Mouse (Mus musculus): ENCODE measurements around the gene Cd200r3. TPM values are rescaled to one million over a fixed set of nuclear protein-coding genes. Genes with fewer than 3 reads are reported as not detected.
A peak's percentile ranks its signal among the peaks of the same experiment; 100 is the strongest.

The Cd200r3 gene
- polyA plus RNA-seq, 1 experiment from 2014 or later, result 0.23 TPM

- no peak for ATAC-seq (ENCODE audit: insufficient number of reproducible peaks, insufficient read depth, low FRiP score, low read depth)
- Histone ChIP-seq H3K27me3 (ENCODE audit: control insufficient read depth, insufficient read depth, low read length) (no peaks in the 10 kb centered on the region), H3K36me3 (ENCODE audit: control insufficient read depth, insufficient read depth, low read length) (no peaks in the 10 kb centered on the region), H3K9ac (replicated peaks; ENCODE audit: low read depth, low read length) (no peak overlapping the region), H3K4me3 (ENCODE audit: low read depth, low read length) (no peak overlapping the region), H3K9me3 (ENCODE audit: control insufficient read depth, low read depth, low read length) (no peaks in the 10 kb centered on the region), H3K4me1 (ENCODE audit: control insufficient read depth, insufficient read depth, low read length) (0 out of 2 replicates have a peak, but pooled peaks cover 4% of the 10 kb centered on the region), H3K4me2 (replicated peaks; ENCODE audit: low read depth, low read length) (no peak overlapping the region), H3K27ac (ENCODE audit: low read length) (peak overlapping the region; percentile 33; the same call in 1 of the 2 replicates)
- WGBS, result 67% methylated on average over 2 of the region's 2 CpGs
These were observed 39.5 kb downstream of the Cd200r3 start for GRCm38 (mm10) chr16:44982972-44983371.

DNA sequence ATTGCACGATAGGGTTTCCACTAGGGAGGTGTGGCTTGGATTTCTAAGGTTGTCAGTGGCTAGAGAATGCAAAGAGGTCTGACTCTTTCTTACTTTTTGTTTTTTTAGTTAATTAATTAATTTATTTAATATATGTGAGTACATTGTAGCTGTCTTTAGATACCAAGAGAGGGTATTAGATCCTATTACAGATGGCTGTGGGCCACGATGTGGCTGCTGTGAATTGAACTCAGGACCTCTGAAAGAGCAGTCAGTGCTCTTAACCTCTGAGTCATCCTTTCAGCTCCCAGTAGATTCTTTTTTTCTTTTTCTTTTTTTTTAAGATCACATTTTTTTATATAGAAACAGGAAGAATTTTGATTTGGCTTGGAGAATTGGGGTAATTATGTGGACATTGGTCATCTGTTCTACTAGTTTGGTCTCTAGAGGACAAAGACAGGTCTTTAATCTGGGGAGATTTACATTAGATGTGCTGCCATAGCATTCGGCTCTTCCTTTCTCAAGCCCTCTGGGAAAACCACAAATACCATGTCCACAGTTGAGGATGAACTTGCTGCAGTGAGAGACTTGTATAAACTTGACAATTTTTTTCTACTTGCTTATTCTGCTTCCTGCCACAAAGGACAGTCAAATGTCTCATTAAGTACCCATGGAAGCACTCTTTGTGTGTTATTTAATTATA is 40.0 kb downstream of the Cd200r3 start:
- H3K27ac ChIP-seq (ENCODE audit: low read length), result peak overlapping the region; percentile 33; the same call in 1 of the 2 replicates
- WGBS, result 51% methylated on average over 3 of the region's 3 CpGs
- H3K4me1 ChIP-seq (ENCODE audit: control insufficient read depth, insufficient read depth, low read length), result 0 out of 2 replicates have a peak, but pooled peaks cover 4% of the 10 kb centered on the region
- no peak overlapping the region for H3K4me3 ChIP-seq (ENCODE audit: low read depth, low read length)
- H3K36me3 ChIP-seq (ENCODE audit: control insufficient read depth, insufficient read depth, low read length), result no peaks in the 10 kb centered on the region
- H3K4me2 ChIP-seq (replicated peaks; ENCODE audit: low read depth, low read length), result no peak overlapping the region
- ATAC-seq (ENCODE audit: insufficient number of reproducible peaks, insufficient read depth, low FRiP score, low read depth), result no peak
- H3K27me3 ChIP-seq (ENCODE audit: control insufficient read depth, insufficient read depth, low read length), result no peaks in the 10 kb centered on the region
- no peak overlapping the region for H3K9ac ChIP-seq (replicated peaks; ENCODE audit: low read depth, low read length)
- no peaks in the 10 kb centered on the region for H3K9me3 ChIP-seq (ENCODE audit: control insufficient read depth, low read depth, low read length)

DNA sequence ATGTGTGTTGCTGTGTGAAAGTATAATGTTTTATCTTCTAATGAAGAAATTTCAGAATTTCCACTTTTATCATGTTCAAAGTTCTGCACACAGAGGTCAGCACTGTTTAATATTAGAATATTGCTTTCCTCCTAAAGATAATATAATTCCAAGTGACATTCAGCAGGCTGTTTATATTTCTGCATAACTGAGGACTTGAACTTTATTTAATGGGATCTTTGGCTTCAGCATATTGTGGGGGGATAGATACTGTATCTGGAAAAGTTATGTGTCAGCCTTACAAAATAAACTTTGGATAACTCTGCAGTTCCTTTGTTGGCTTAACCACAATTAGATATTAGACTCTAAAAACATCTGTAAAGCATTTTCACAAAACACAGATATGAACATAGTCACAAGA is 40.6 kb downstream of the Cd200r3 start:
- Histone ChIP-seq H3K4me3 (ENCODE audit: low read depth, low read length) (no peak overlapping the region), H3K27me3 (ENCODE audit: control insufficient read depth, insufficient read depth, low read length) (no peaks in the 10 kb centered on the region), H3K9me3 (ENCODE audit: control insufficient read depth, low read depth, low read length) (no peaks in the 10 kb centered on the region), H3K36me3 (ENCODE audit: control insufficient read depth, insufficient read depth, low read length) (no peaks in the 10 kb centered on the region), H3K27ac (ENCODE audit: low read length) (no peak overlapping the region; the same call in 1 of the 2 replicates), H3K4me2 (replicated peaks; ENCODE audit: low read depth, low read length) (no peak overlapping the region), H3K4me1 (ENCODE audit: control insufficient read depth, insufficient read depth, low read length) (0 out of 2 replicates have a peak, but pooled peaks cover 4% of the 10 kb centered on the region), H3K9ac (replicated peaks; ENCODE audit: low read depth, low read length) (no peak overlapping the region)
- no peak for ATAC-seq (ENCODE audit: insufficient number of reproducible peaks, insufficient read depth, low FRiP score, low read depth)

GRCm38 (mm10) chr16:44984925-44985324 is 41.4 kb downstream of the Cd200r3 start:
- no peak overlapping the region for H3K9ac ChIP-seq (replicated peaks; ENCODE audit: low read depth, low read length)
- no peak overlapping the region; the same call in 1 of the 2 replicates for H3K27ac ChIP-seq (ENCODE audit: low read length)

DNA sequence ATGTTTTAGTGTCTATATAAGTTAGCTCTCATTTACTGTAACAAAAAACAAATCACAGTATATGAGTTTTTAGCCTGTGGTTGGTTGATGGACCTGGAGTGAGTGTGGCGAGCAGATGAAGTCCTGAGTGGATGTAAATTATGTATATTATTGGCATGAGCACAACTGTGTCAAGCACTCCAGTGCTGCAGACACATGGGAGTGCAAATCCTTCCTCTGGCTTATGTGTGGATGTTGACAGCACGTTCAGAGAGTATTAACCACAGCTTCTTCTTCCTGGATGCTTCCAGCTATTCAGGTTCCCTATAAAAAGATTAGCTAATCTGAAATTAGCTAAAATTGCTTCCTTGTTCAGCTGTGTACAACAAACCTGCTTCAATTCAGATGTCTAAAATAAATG is 42.6 kb downstream of the Cd200r3 start:
- Histone ChIP-seq H3K9ac (replicated peaks; ENCODE audit: low read depth, low read length) (no peak overlapping the region), H3K27me3 (ENCODE audit: control insufficient read depth, insufficient read depth, low read length) (no peaks in the 10 kb centered on the region), H3K4me3 (ENCODE audit: low read depth, low read length) (no peak overlapping the region), H3K36me3 (ENCODE audit: control insufficient read depth, insufficient read depth, low read length) (no peaks in the 10 kb centered on the region), H3K4me2 (replicated peaks; ENCODE audit: low read depth, low read length) (no peak overlapping the region), H3K27ac (ENCODE audit: low read length) (no peak overlapping the region), H3K4me1 (ENCODE audit: control insufficient read depth, insufficient read depth, low read length) (no peaks in the 10 kb centered on the region), H3K9me3 (ENCODE audit: control insufficient read depth, low read depth, low read length) (no peaks in the 10 kb centered on the region)
- 70% methylated on average over 2 of the region's 2 CpGs for WGBS
- no peak for ATAC-seq (ENCODE audit: insufficient number of reproducible peaks, insufficient read depth, low FRiP score, low read depth)

More at GRCm38 (mm10) chr16:44984925-44985324, 41.4 kb downstream of the Cd200r3 start:
- H3K36me3 ChIP-seq (ENCODE audit: control insufficient read depth, insufficient read depth, low read length), result no peaks in the 10 kb centered on the region
- H3K9me3 ChIP-seq (ENCODE audit: control insufficient read depth, low read depth, low read length), result no peaks in the 10 kb centered on the region
- no peak overlapping the region for H3K4me2 ChIP-seq (replicated peaks; ENCODE audit: low read depth, low read length)
- no peak overlapping the region for H3K4me3 ChIP-seq (ENCODE audit: low read depth, low read length)
- ATAC-seq (ENCODE audit: insufficient number of reproducible peaks, insufficient read depth, low FRiP score, low read depth), result no peak
- no peaks in the 10 kb centered on the region for H3K27me3 ChIP-seq (ENCODE audit: control insufficient read depth, insufficient read depth, low read length)
- WGBS, result 82% methylated on average over 3 of the region's 3 CpGs
- H3K4me1 ChIP-seq (ENCODE audit: control insufficient read depth, insufficient read depth, low read length), result 0 out of 2 replicates have a peak, but pooled peaks cover under 1% of the 10 kb centered on the region

DNA sequence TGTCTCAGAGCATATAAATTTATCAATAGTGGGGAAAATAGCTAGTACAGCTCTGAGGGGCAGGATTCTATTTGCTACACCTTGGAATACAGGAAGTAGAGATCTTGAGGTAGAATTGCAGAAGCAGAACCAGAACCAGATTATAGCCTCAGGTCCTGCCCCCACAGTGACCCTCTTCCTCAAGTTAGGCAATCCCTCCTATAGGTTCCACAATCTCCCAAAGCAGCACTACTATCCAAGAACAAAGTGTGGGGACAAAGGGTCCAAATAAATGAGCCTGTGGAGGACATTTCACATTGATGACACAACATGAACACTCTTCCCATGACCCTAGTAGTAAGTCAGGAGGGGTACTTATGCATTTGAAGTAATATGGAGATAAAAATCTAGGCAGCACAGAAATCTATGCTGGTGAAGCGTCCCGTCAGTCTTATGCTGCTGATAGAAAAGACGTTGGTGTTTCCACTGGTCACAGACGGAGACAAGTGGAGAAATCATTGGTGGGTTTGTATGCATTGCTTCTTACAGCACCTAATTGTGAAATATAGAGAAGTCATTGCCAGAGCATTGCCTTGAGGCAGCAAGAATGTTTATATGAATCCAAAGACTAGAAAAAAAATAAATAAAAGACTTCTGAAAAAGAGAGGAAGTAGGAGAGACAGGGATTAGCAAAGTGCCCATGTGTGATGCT is 45.3 kb downstream of the Cd200r3 start:
- H3K36me3 ChIP-seq (ENCODE audit: control insufficient read depth, insufficient read depth, low read length), result no peaks in the 10 kb centered on the region
- H3K4me3 ChIP-seq (ENCODE audit: low read depth, low read length), result no peak overlapping the region
- no peaks in the 10 kb centered on the region for H3K27me3 ChIP-seq (ENCODE audit: control insufficient read depth, insufficient read depth, low read length)
- H3K4me2 ChIP-seq (replicated peaks; ENCODE audit: low read depth, low read length), result no peak overlapping the region
- no peak for ATAC-seq (ENCODE audit: insufficient number of reproducible peaks, insufficient read depth, low FRiP score, low read depth)
- H3K9me3 ChIP-seq (ENCODE audit: control insufficient read depth, low read depth, low read length), result no peaks in the 10 kb centered on the region
- no peak overlapping the region for H3K9ac ChIP-seq (replicated peaks; ENCODE audit: low read depth, low read length)
- 92% methylated on average over 4 of the region's 4 CpGs for WGBS
- no peak overlapping the region for H3K27ac ChIP-seq (ENCODE audit: low read length)
- H3K4me1 ChIP-seq (ENCODE audit: control insufficient read depth, insufficient read depth, low read length), result no peaks in the 10 kb centered on the region

DNA sequence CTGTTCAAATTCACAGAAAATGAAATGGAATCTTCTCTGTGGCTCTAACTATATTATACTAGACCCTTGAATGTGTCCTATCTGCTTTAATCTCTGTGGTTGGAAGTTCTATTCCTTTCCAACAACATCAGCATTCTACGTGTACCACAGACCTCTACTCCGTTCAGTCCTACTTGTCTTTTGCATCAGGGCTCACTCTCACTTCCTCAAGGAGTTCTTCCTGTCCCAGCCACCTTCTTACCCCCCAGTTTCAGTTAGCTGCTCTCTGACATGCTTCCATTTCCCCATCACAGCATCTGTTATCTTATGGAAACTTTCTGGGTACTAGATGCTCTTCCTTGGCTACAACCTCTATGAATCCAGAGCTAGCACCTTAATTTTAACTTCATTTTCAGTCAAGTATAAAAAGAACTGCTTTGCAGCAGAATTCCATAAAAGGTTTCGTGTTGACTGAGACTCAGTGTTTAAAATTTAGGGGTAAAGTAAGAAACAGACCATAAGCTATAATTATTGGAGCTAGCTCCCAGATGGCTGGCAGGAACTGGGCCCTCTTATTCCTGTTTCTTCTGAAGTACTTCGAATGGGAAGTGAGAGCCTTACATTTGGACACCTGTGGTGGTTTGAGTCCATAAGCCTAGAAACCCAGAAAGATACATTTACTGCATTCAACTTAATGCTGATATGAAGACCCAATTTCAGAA is 50.0 kb downstream of the Cd200r3 start:
- Histone ChIP-seq H3K9me3 (ENCODE audit: control insufficient read depth, low read depth, low read length) (no peaks in the 10 kb centered on the region), H3K27ac (ENCODE audit: low read length) (no peak overlapping the region), H3K36me3 (ENCODE audit: control insufficient read depth, insufficient read depth, low read length) (no peaks in the 10 kb centered on the region), H3K4me1 (ENCODE audit: control insufficient read depth, insufficient read depth, low read length) (no peaks in the 10 kb centered on the region), H3K4me3 (ENCODE audit: low read depth, low read length) (no peak overlapping the region), H3K27me3 (ENCODE audit: control insufficient read depth, insufficient read depth, low read length) (no peaks in the 10 kb centered on the region), H3K4me2 (replicated peaks; ENCODE audit: low read depth, low read length) (no peak overlapping the region), H3K9ac (replicated peaks; ENCODE audit: low read depth, low read length) (no peak overlapping the region)
- WGBS, result 88% methylated on average over 4 of the region's 4 CpGs
- ATAC-seq (ENCODE audit: insufficient number of reproducible peaks, insufficient read depth, low FRiP score, low read depth), result no peak

DNA sequence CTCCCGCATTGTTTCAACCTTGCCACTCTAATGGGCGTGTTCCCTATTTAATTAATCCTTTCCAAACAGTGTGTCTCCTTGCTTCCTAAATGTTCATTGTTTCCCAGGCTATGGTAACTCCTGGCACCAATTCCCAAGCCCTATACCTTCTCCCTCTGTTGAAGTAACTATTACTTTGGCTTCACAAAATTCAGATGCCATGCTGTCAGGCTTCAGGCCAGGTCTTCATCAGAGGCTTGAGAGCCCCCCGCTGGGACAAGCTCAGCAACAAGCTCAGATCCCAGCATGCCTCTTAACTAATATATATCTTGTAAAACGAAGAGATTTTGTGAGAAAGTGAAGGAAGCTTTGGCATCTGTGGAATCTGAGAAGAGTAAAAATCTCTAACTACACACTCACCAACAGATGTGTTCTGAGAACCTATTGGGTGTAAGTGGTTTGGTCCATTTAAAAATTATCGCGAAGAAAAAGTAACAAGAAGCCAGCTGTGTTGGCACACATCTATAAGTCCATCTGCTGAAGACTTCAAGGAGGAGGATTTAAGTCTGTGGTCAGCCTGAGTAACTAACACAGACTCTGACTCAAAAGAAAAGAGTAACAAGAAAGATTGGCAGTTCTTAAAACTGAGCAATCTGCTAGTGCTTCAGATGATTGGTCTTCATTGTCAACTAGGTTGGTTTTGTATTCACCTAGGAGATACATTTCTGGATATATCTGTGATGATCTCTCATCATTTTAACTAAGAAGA is 50.9 kb downstream of the Cd200r3 start:
- 81% methylated on average over 6 of the region's 6 CpGs for WGBS
- ATAC-seq (ENCODE audit: insufficient number of reproducible peaks, insufficient read depth, low FRiP score, low read depth), result no peak
- Histone ChIP-seq H3K4me1 (ENCODE audit: control insufficient read depth, insufficient read depth, low read length) (no peaks in the 10 kb centered on the region), H3K36me3 (ENCODE audit: control insufficient read depth, insufficient read depth, low read length) (no peaks in the 10 kb centered on the region), H3K9me3 (ENCODE audit: control insufficient read depth, low read depth, low read length) (no peaks in the 10 kb centered on the region), H3K4me2 (replicated peaks; ENCODE audit: low read depth, low read length) (no peak overlapping the region), H3K9ac (replicated peaks; ENCODE audit: low read depth, low read length) (no peak overlapping the region), H3K27me3 (ENCODE audit: control insufficient read depth, insufficient read depth, low read length) (no peaks in the 10 kb centered on the region), H3K4me3 (ENCODE audit: low read depth, low read length) (no peak overlapping the region), H3K27ac (ENCODE audit: low read length) (no peak overlapping the region)

Measured in stomach, embryonic 14.5 days (tissue).